Mouse (Mus musculus): ENCODE data around the gene Olfr1110.

DNA sequence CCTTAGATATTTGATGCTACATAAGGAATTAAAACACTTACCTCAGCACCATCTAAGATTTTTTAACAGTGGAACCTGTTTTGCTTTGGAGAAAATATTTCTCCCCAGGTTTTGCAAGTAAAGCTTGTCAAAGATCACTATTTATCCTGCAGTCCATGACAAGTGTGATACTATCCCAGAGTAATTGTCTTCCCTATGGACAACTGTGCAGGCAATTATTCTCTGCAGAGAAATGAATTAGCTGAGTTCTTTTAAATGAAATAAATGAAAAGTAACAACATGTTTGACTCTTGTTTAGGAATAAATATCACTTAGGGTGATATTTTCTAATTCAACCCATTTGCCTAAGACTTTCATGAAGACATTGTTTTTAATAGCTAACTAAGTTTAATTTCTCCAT, 12.4 kb upstream of the Olfr1110 start, which contains the start of gene Olfr1111:
- TF ChIP-seq CTCF (IDR thresholded peaks at IDR 0.05; ENCODE audit: low read depth), result no peak
- TF ChIP-seq EP300 (IDR thresholded peaks at IDR 0.05; ENCODE audit: low read depth), result no peak

All from liver, postnatal 0 days (tissue).